Mouse (Mus musculus): ENCODE results near the gene Coa6. TPM values are rescaled to one million over a fixed set of nuclear protein-coding genes. Genes with fewer than 3 reads are reported as not detected.
"Not testable (repeated sequence)": the region's sequence is repeated elsewhere in the genome, so short reads cannot be mapped to it uniquely, and the experiment has no call there.

Coa6 gene
- 32.5 and 38.9 TPM in 2 replicates for polyA plus RNA-seq (2015; fragmentation: Nextera tagmentation; extraction: Ambion mirVana)

- ATAC-seq (replicated peaks) = peak; percentile 99
- under 1% methylated on average over 61 of the region's 61 CpGs for WGBS
- Histone ChIP-seq H3K4me1 (peaks cover 23% of the 10 kb centered on the region), H3K36me3 (replicated peaks) (peaks cover 13% of the 10 kb centered on the region), H3K9ac (peak within 1 kb of the TSS; percentile 85), H3K4me3 (peak within 1 kb of the TSS; percentile 83), H3K27ac (peak within 1 kb of the TSS; percentile 85), H3K27me3 (replicated peaks) (no peaks in the 10 kb centered on the region), H3K9me3 (no peaks in the 10 kb centered on the region), H3K4me2 (peak within 1 kb of the TSS; percentile 74)
Measured at GRCm38 (mm10) chr8:126422174-126422919, at the start of gene Coa6. TSS of gene Coa6 (plus strand) at chr8:126422515.

GRCm38 (mm10) chr8:126379580-126379979, 42.7 kb upstream of the Coa6 start:
- Histone ChIP-seq H3K27ac (no peak overlapping the region), H3K27me3 (replicated peaks) (no peaks in the 10 kb centered on the region), H3K4me1 (no peaks in the 10 kb centered on the region), H3K4me2 (no peak overlapping the region), H3K4me3 (no peak overlapping the region), H3K36me3 (replicated peaks) (no peaks in the 10 kb centered on the region), H3K9me3 (no peaks in the 10 kb centered on the region), H3K9ac (no peak overlapping the region)
- ATAC-seq (replicated peaks) = no peak
- 86% methylated on average over 6 of the region's 6 CpGs for WGBS

GRCm38 (mm10) chr8:126380141-126380540, 42.2 kb upstream of the Coa6 start:
- H3K9me3 ChIP-seq = no peaks in the 10 kb centered on the region
- ATAC-seq (replicated peaks) = no peak
- no peak overlapping the region for H3K27ac ChIP-seq
- H3K4me3 ChIP-seq = no peak overlapping the region
- no peaks in the 10 kb centered on the region for H3K27me3 ChIP-seq (replicated peaks)
- WGBS = 50% methylated on average over 2 of the region's 2 CpGs
- H3K9ac ChIP-seq = no peak overlapping the region
- no peak overlapping the region for H3K4me2 ChIP-seq
- H3K4me1 ChIP-seq = no peaks in the 10 kb centered on the region
- no peaks in the 10 kb centered on the region for H3K36me3 ChIP-seq (replicated peaks)

GRCm38 (mm10) chr8:126381299-126381698, 41.0 kb upstream of the Coa6 start:
- no peaks in the 10 kb centered on the region for H3K4me1 ChIP-seq
- no peak overlapping the region for H3K4me2 ChIP-seq
- 80% methylated on average over 7 of the region's 7 CpGs for WGBS
- H3K27ac ChIP-seq = no peak overlapping the region
- no peaks in the 10 kb centered on the region for H3K36me3 ChIP-seq (replicated peaks)
- no peak for ATAC-seq (replicated peaks)
- H3K4me3 ChIP-seq = no peak overlapping the region
- no peaks in the 10 kb centered on the region for H3K9me3 ChIP-seq
- no peaks in the 10 kb centered on the region for H3K27me3 ChIP-seq (replicated peaks)
- H3K9ac ChIP-seq = no peak overlapping the region

GRCm38 (mm10) chr8:126382216-126382615, 40.1 kb upstream of the Coa6 start:
- WGBS = 48% methylated on average over 14 of the region's 14 CpGs
- Histone ChIP-seq H3K9me3 (no peaks in the 10 kb centered on the region), H3K4me2 (no peak overlapping the region), H3K36me3 (replicated peaks) (no peaks in the 10 kb centered on the region), H3K9ac (no peak overlapping the region), H3K27ac (no peak overlapping the region), H3K27me3 (replicated peaks) (no peaks in the 10 kb centered on the region), H3K4me1 (no peaks in the 10 kb centered on the region), H3K4me3 (no peak overlapping the region)
- ATAC-seq (replicated peaks) = no peak

- 71% methylated on average over 5 of the region's 5 CpGs for WGBS
- no peak for ATAC-seq (replicated peaks)
Measured at GRCm38 (mm10) chr8:126382749-126383148, 39.6 kb upstream of the Coa6 start.

GRCm38 (mm10) chr8:126387566-126387965, 34.7 kb upstream of the Coa6 start:
- no peaks in the 10 kb centered on the region for H3K27me3 ChIP-seq (replicated peaks)
- H3K4me3 ChIP-seq = no peak overlapping the region
- no peak for ATAC-seq (replicated peaks)
- H3K9ac ChIP-seq = no peak overlapping the region
- no peaks in the 10 kb centered on the region for H3K36me3 ChIP-seq (replicated peaks)
- H3K9me3 ChIP-seq = no peaks in the 10 kb centered on the region
- H3K4me1 ChIP-seq = no peaks in the 10 kb centered on the region
- no peak overlapping the region for H3K4me2 ChIP-seq
- WGBS = 83% methylated on average over 4 of the region's 4 CpGs
- H3K27ac ChIP-seq = no peak overlapping the region

More at GRCm38 (mm10) chr8:126382749-126383148, 39.6 kb upstream of the Coa6 start:
- no peak overlapping the region for H3K4me3 ChIP-seq
- H3K9ac ChIP-seq = no peak overlapping the region
- no peak overlapping the region for H3K27ac ChIP-seq
- no peaks in the 10 kb centered on the region for H3K9me3 ChIP-seq
- no peaks in the 10 kb centered on the region for H3K4me1 ChIP-seq
- H3K4me2 ChIP-seq = no peak overlapping the region
- H3K27me3 ChIP-seq (replicated peaks) = no peaks in the 10 kb centered on the region
- no peaks in the 10 kb centered on the region for H3K36me3 ChIP-seq (replicated peaks)

- Histone ChIP-seq H3K27ac (no peak overlapping the region), H3K9me3 (no peaks in the 10 kb centered on the region), H3K9ac (no peak overlapping the region), H3K4me2 (no peak overlapping the region), H3K27me3 (replicated peaks) (no peaks in the 10 kb centered on the region), H3K4me1 (peaks cover 8% of the 10 kb centered on the region), H3K4me3 (no peak overlapping the region), H3K36me3 (replicated peaks) (no peaks in the 10 kb centered on the region)
- 70% methylated on average over 2 of the region's 2 CpGs for WGBS
- no peak for ATAC-seq (replicated peaks)
Measured at GRCm38 (mm10) chr8:126391541-126391940, 30.8 kb upstream of the Coa6 start.

GRCm38 (mm10) chr8:126395386-126395785, 26.9 kb upstream of the Coa6 start:
- Histone ChIP-seq H3K27me3 (replicated peaks) (no peaks in the 10 kb centered on the region), H3K4me1 (peaks cover 8% of the 10 kb centered on the region), H3K4me3 (no peak overlapping the region), H3K4me2 (no peak overlapping the region), H3K9ac (no peak overlapping the region), H3K9me3 (no peaks in the 10 kb centered on the region), H3K27ac (no peak overlapping the region), H3K36me3 (replicated peaks) (no peaks in the 10 kb centered on the region)
- no peak for ATAC-seq (replicated peaks)
- WGBS = 53% methylated on average over 9 of the region's 9 CpGs

- Histone ChIP-seq H3K27me3 (replicated peaks) (no peaks in the 10 kb centered on the region), H3K4me1 (peaks cover 8% of the 10 kb centered on the region), H3K9ac (no peak overlapping the region), H3K9me3 (no peaks in the 10 kb centered on the region), H3K4me3 (no peak overlapping the region), H3K36me3 (replicated peaks) (no peaks in the 10 kb centered on the region), H3K27ac (no peak overlapping the region), H3K4me2 (no peak overlapping the region)
- no peak for ATAC-seq (replicated peaks)
- WGBS = 38% methylated on average over 5 of the region's 5 CpGs
Measured at GRCm38 (mm10) chr8:126395917-126396316, 26.4 kb upstream of the Coa6 start.

GRCm38 (mm10) chr8:126398349-126398748, 24.0 kb upstream of the Coa6 start:
- 58% methylated on average over 3 of the region's 3 CpGs for WGBS
- no peak overlapping the region for H3K4me3 ChIP-seq
- H3K27me3 ChIP-seq (replicated peaks) = no peaks in the 10 kb centered on the region
- no peak for ATAC-seq (replicated peaks)
- H3K27ac ChIP-seq = no peak overlapping the region
- peaks cover 8% of the 10 kb centered on the region for H3K4me1 ChIP-seq
- no peaks in the 10 kb centered on the region for H3K9me3 ChIP-seq
- H3K36me3 ChIP-seq (replicated peaks) = no peaks in the 10 kb centered on the region
- no peak overlapping the region for H3K9ac ChIP-seq
- no peak overlapping the region for H3K4me2 ChIP-seq

- H3K4me3 ChIP-seq; H3K4me2 ChIP-seq; H3K36me3 ChIP-seq (replicated peaks); ATAC-seq (replicated peaks); H3K27me3 ChIP-seq (replicated peaks); H3K4me1 ChIP-seq; H3K9ac ChIP-seq; H3K27ac ChIP-seq; H3K9me3 ChIP-seq: not testable (repeated sequence)
Measured at GRCm38 (mm10) chr8:126404550-126404949, 17.8 kb upstream of the Coa6 start.

GRCm38 (mm10) chr8:126405030-126405429, 17.3 kb upstream of the Coa6 start:
- Histone ChIP-seq H3K27ac (no peak overlapping the region), H3K4me1 (no peaks in the 10 kb centered on the region)
- ATAC-seq (replicated peaks) = no peak

More at GRCm38 (mm10) chr8:126405030-126405429, 17.3 kb upstream of the Coa6 start:
- H3K36me3 ChIP-seq (replicated peaks) = no peaks in the 10 kb centered on the region
- H3K9ac ChIP-seq = no peak overlapping the region
- H3K4me2 ChIP-seq = no peak overlapping the region
- no peaks in the 10 kb centered on the region for H3K27me3 ChIP-seq (replicated peaks)
- H3K9me3 ChIP-seq = no peaks in the 10 kb centered on the region
- H3K4me3 ChIP-seq = no peak overlapping the region
- WGBS = 61% methylated on average over 4 of the region's 4 CpGs

Measured in midbrain, embryonic 15.5 days (tissue).